Mouse (Mus musculus) midbrain, embryonic 12.5 days (tissue): ENCODE measurements around the gene Heg1. TPM values are rescaled to one million over a fixed set of nuclear protein-coding genes. Genes with fewer than 3 reads are reported as not detected.
A peak's percentile ranks its signal among the peaks of the same experiment; 100 is the strongest.

Experiments used
- ATAC-seq: fragments of 200-750 bp; cut with Nextera tagmentation; 2 replicates; pipeline ENCODE4 v1.8.0; 2017; ENCODE audit warnings: low read depth, moderate TSS enrichment, moderate library complexity; ENCODE audit not compliant: low FRiP score
- H3K27ac ChIP-seq: fragments of 300-500 bp; sonication (generic); replicated peaks from 2 replicates; pipeline ENCODE4 v1.5.1; 2016; ENCODE audit warnings: mild to moderate bottlenecking
- H3K27me3 ChIP-seq: fragments of 300-500 bp; sonication (generic); 2 replicates; pipeline ENCODE4 v1.6.1; 2016; ENCODE audit warnings: mild to moderate bottlenecking
- H3K36me3 ChIP-seq: fragments of 300-500 bp; sonication (generic); 2 replicates; pipeline ENCODE4 v1.6.1; 2016
- H3K4me1 ChIP-seq: fragments of 300-500 bp; sonication (generic); 2 replicates; pipeline ENCODE4 v1.6.1; 2016
- H3K4me2 ChIP-seq: fragments of 300-500 bp; sonication (generic); replicated peaks from 2 replicates; pipeline ENCODE4 v1.6.1; 2016; ENCODE audit warnings: mild to moderate bottlenecking, moderate library complexity
- H3K4me3 ChIP-seq: fragments of 300-500 bp; sonication (generic); 2 replicates; pipeline ENCODE4 v1.5.1; 2016; ENCODE audit warnings: mild to moderate bottlenecking
- H3K9ac ChIP-seq: fragments of 300-500 bp; sonication (generic); replicated peaks from 2 replicates; pipeline ENCODE4 v1.6.1; 2016; ENCODE audit warnings: mild to moderate bottlenecking, moderate library complexity
- H3K9me3 ChIP-seq: fragments of 300-500 bp; sonication (generic); 2 replicates; pipeline ENCODE4 v1.6.1; 2016; ENCODE audit warnings: mild to moderate bottlenecking
- whole genome bisulfite sequencing: fragments of 180-500 bp; shearing (Covaris S2); methylation state at CpG from one replicate; pipeline ENCODE4 v1.1.7; 2016; 5-methylcytosine and 5-hydroxymethylcytosine counted together
- polyA plus RNA-seq: library from polyadenylated mRNA; unstranded; fragments of >200 nt; fragmentation: Nextera tagmentation; extraction: Ambion mirVana; gene quantifications from 2 replicates; pipeline ENCODE4 v1.2.1, GENCODE M21; 2016

The Heg1 gene
- polyA plus RNA-seq, 1 experiment from 2014 or later, result 34.1 TPM

DNA sequence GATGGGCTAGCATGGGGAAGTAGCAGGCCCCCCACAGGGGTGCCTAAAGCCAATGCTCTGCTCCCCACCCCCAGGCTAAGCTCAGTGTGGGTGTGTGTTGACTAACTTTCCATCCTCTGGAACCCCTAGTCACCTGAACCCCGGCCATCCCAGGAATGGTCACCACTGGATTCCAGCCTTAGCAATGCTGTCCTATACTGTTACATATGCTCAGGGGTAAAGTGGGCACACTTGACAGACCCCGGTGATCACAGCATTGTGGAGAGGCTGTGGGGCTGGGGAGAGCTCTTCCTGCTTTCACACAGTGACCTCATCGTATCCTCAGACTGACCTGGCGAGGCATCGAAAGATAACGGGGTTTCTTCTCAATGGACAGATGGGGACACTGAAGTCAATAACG, 3.9 kb upstream of the Heg1 start:
- H3K9ac ChIP-seq, result no peak overlapping the region
- H3K4me3 ChIP-seq, result no peak overlapping the region
- no peaks in the 10 kb centered on the region for H3K9me3 ChIP-seq
- H3K4me2 ChIP-seq, result no peak overlapping the region
- H3K27ac ChIP-seq, result no peak overlapping the region
- no peaks in the 10 kb centered on the region for H3K27me3 ChIP-seq
- 86% methylated on average over 7 of the region's 7 CpGs for WGBS
- H3K4me1 ChIP-seq, result peaks cover 30% of the 10 kb centered on the region
- H3K36me3 ChIP-seq, result no peaks in the 10 kb centered on the region
- no peak for ATAC-seq

DNA sequence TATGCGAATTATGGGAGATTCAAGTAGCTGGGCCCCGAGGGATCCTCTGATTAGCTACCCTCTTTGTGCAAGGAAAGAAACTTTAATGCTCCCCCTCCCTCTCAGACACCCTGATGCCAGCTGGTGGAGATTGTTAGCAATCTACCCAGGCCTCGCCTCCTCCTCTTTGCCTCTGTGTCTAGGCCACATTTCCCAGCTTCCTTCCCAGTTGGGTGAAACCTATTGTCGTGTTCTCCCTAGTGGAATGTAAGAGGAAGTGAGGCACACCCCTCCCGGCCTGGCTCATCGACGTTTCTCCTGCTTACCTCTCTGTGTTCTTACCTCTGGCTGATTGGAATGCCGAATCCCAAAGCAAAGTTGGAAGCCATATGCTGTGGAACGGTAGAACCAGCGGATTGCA, 3.4 kb upstream of the Heg1 start:
- no peak overlapping the region for H3K4me2 ChIP-seq
- H3K27me3 ChIP-seq, result no peaks in the 10 kb centered on the region
- WGBS, result 65% methylated on average over 10 of the region's 10 CpGs
- H3K9ac ChIP-seq, result no peak overlapping the region
- H3K9me3 ChIP-seq, result no peaks in the 10 kb centered on the region
- H3K4me1 ChIP-seq, result peaks cover 35% of the 10 kb centered on the region
- H3K4me3 ChIP-seq, result no peak overlapping the region
- no peaks in the 10 kb centered on the region for H3K36me3 ChIP-seq
- H3K27ac ChIP-seq, result no peak overlapping the region
- ATAC-seq, result no peak

DNA sequence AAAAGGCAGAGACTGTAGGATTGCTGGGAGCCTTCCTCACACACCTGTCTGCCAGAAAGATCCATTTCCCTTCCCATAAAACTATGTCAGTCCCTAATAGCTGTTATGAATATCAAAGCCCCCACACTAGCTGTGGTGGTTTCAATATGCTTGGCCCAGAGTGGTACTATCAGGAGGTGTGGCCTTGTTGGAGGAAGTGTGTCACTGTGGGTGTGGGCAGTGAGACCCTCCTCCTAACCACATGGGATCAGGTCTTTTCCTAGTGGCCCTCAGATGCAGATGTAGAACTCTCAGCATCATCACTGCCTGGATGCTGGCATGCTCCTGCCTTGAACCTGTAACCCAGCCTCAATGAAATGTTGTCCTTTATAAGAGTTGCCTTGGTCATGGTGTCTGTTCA, 2.5 kb upstream of the Heg1 start:
- no peak overlapping the region for H3K4me2 ChIP-seq
- no peaks in the 10 kb centered on the region for H3K27me3 ChIP-seq
- H3K9me3 ChIP-seq, result no peaks in the 10 kb centered on the region
- H3K4me1 ChIP-seq, result peaks cover 40% of the 10 kb centered on the region
- ATAC-seq, result no peak
- no peak overlapping the region for H3K27ac ChIP-seq
- no peaks in the 10 kb centered on the region for H3K36me3 ChIP-seq
- H3K9ac ChIP-seq, result no peak overlapping the region
- H3K4me3 ChIP-seq, result no peak overlapping the region

DNA sequence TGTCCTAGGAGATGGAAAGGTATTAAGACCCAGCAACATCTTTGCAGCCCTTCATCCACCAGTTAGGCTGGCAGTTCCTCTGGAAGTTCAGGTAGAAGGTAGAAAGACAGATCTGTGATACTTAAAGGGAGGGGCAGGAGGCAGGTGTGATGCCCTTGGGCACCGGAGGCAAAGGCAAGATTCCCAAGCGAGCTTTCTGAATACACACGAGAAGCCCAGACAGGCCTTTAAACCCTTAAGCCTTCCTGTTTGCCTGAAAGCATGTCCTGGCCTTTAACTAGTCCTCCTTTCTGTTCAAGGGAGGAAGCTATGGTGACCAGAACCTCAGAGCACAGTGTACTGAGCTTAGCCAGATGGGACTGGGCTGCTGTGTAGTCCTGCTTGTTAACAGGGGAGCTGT, 1.5 kb upstream of the Heg1 start:
- Histone ChIP-seq H3K9ac (no peak overlapping the region), H3K36me3 (no peaks in the 10 kb centered on the region), H3K9me3 (no peaks in the 10 kb centered on the region), H3K27me3 (no peaks in the 10 kb centered on the region), H3K27ac (peak overlapping the region; percentile 39; the same call in 1 of the 2 replicates), H3K4me1 (peaks cover 48% of the 10 kb centered on the region), H3K4me2 (no peak overlapping the region), H3K4me3 (no peak overlapping the region)
- no peak for ATAC-seq
- 66% methylated on average over 3 of the region's 3 CpGs for WGBS

DNA sequence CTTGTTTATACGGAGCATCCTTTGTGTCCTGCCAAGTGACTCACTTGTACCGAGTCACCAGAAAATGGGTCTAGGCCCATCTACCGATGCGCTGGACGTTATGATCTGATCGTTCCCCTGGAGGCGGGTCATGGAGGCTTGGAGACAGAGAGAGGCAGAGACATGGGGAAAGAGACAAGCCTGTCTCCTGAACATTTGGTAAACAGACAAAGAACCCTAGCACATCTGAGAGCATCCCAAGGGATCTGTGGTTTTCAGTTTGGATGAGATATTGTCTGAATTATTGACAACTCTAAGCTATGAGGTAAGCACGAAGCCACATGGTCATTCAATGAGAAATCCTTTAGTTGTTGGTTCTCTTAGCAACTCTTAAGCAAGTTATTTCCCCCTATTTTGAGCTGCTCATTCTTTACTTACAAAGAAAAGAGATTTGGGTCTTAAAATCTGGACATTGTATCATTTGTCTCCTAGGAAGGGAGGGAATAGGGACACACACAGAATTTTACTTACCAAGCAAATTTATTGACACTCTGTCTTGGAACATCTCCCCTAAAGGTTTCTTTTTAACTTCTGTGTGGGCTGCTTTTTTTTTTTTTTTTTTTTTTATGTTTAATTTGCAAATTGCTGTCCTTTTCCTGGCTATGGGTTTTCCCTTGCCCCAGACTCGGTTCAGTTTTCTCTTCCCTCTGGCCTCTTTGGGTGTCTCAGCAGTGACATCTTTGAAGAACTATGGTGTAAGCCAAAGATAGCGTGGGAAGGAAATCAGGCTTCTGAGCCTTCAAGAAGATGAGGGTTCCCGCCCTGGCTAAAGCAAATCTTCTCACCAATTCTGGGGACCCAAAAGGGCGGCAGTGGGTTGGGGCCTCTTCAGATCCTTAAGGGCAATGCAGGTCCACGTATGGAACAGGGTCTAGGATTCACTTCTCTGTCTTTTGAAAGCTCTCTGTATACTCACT, 686 bp upstream of the Heg1 start:
- 58% methylated on average over 13 of the region's 13 CpGs for WGBS
- H3K9ac ChIP-seq, result peak overlapping the region; percentile 96
- H3K27ac ChIP-seq, result peak overlapping the region; percentile 85
- peak; percentile 40; the same call in 1 of the 2 replicates for ATAC-seq
- H3K4me2 ChIP-seq, result peak overlapping the region; percentile 79
- peaks cover 55% of the 10 kb centered on the region for H3K4me1 ChIP-seq
- no peaks in the 10 kb centered on the region for H3K27me3 ChIP-seq
- peak overlapping the region; percentile 88 for H3K4me3 ChIP-seq
- H3K36me3 ChIP-seq, result no peaks in the 10 kb centered on the region
- H3K9me3 ChIP-seq, result no peaks in the 10 kb centered on the region

DNA sequence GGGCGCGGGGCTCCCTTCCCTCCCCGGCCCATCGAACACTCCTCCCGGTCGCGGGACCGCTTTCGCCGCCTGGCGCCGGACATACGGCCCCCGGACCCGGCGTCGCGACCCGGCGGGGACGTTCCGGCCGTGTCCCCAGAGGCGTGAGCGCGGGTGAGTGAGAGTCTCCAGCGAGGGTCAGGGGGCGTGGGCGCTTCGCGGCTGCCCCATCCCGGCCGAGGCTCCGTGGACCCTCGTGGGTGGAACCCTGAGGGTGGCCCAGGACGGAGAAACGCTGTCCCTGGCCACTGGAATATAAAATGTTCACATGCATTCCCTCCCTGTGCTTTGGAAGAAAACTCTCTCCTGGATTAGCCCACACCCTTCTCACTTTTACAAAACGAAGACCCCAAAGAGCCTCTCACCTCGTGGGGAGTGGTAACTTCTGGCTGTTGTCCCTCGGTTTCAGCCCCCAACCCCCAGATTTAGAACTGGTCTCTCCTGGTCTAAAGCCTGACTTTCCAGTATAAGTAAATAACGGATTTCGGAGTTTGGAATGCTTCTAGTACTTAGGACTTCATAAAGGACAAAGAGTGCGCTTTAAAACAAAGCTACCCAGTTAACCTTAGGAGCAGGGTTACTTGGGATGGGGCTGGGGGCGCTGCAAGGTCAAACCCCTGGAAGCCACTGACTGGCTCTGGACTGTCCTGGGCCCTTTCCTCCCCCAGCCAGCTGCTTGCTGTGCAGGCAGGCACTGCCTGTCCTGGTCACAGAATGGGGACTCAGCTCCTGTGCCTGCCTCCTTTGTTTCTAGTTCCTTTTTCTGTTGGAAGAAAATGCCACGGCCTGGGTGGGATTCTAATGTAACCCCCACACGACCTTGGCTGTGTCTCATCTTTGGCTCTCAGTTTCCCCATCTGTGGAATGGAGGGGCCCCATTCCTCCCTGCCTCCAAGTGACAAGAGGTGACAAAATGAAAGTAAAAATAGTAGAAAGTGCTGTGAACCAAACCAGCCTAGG, 832 bp downstream of the Heg1 start:
- H3K4me2 ChIP-seq, result peak overlapping the region; percentile 79
- H3K9ac ChIP-seq, result peak overlapping the region; percentile 96
- ATAC-seq, result peak; percentile 50
- peaks cover 64% of the 10 kb centered on the region for H3K4me1 ChIP-seq
- H3K9me3 ChIP-seq, result no peaks in the 10 kb centered on the region
- no peaks in the 10 kb centered on the region for H3K36me3 ChIP-seq
- under 1% methylated on average over 46 of the region's 46 CpGs for WGBS
- H3K4me3 ChIP-seq, result peak overlapping the region; percentile 88
- H3K27ac ChIP-seq, result peak overlapping the region; percentile 85
- no peaks in the 10 kb centered on the region for H3K27me3 ChIP-seq

DNA sequence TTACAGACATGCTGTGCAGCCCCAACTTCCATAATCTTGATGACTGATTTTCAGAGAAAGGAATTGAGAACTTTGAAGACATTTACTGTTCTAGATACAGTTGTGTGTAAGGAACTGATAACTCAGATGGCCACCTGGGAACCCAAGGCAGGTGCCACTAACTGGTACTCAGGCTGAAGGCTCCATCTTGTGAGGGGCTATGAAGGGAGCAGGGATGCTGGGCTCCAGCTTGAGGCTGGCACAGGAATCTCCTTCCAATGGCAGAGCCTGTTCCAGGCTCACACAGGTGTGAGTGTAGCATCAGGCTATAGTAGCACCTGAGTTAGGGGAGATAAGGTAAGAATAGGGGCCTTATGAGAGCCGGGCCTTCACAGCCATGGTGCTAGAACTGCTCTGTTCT, 1.9 kb downstream of the Heg1 start:
- Histone ChIP-seq H3K4me1 (peaks cover 65% of the 10 kb centered on the region), H3K27me3 (no peaks in the 10 kb centered on the region), H3K4me3 (peak overlapping the region; percentile 88), H3K9ac (peak overlapping the region; percentile 96), H3K36me3 (no peaks in the 10 kb centered on the region), H3K27ac (peak overlapping the region; percentile 85; the same call in 1 of the 2 replicates), H3K4me2 (peak overlapping the region; percentile 79), H3K9me3 (no peaks in the 10 kb centered on the region)
- ATAC-seq, result no peak
- 46% methylated on average over 1 of the region's 1 CpGs for WGBS

DNA sequence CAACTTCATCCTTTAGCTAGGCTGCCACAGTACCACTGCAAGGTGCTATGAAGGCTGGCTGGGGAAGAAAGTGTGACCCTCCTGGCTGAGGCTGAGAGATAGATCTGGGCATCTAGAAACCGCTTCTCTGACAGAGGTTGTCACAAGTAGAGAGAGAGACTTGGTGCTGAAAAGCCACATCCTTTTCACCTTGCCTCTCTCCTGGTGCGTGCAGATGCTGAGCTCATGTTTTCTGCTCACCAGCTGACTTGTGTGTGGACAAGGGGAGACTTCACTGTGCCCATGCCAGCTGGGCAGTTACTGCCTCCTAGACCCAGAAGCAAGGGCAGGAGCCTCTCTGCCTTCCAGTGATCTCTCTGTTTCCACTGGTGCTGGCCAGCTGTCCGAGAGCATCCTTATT, 3.6 kb downstream of the Heg1 start:
- Histone ChIP-seq H3K4me2 (peak overlapping the region; percentile 79), H3K27ac (peak overlapping the region; percentile 85; the same call in 1 of the 2 replicates), H3K9ac (peak overlapping the region; percentile 96; the same call in 1 of the 2 replicates), H3K4me1 (peaks cover 79% of the 10 kb centered on the region), H3K27me3 (no peaks in the 10 kb centered on the region), H3K36me3 (no peaks in the 10 kb centered on the region), H3K4me3 (peak overlapping the region; percentile 88), H3K9me3 (no peaks in the 10 kb centered on the region)
- 63% methylated on average over 3 of the region's 3 CpGs for WGBS
- ATAC-seq, result no peak

DNA sequence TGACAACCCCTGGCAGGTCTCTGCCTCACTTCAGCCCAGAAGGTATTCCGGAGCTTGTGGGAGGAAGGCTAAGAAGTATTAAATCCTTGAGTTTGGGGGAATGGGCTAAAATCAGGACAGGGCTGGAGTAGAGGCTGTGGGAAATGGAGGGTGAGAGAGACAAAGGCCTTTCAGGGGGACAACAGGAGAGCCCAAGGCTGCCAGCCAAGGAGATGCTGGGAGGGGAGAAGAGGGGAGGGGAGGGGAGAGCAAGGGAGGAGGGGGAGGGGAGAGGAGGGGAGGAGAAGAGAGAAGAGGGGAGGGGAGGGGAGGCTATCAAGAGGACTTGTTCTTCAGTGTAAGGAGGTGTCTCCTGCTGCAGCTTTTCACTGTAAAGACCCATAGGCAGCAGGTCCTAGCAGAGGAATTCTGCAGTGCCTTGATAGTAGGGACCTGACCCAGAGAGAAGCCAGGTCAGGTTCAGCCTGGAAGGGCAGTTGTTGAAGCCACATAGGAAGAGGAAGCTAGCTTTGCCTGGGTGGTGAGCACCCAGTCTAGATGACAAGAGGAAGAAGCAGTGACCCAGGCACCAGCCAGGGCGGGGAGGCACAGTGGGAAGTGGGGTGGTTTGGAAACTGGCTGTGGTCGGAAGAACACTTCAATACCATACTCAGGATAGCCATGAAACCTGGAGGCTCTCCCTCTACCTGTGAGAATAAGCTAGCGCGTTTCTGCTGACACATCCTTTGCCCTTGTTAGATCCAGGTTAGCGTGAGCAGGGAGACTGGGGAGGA, 7.0 kb downstream of the Heg1 start:
- peaks cover 7% of the 10 kb centered on the region; the same call in 1 of the 2 replicates for H3K36me3 ChIP-seq
- no peak for ATAC-seq
- no peaks in the 10 kb centered on the region for H3K9me3 ChIP-seq
- no peaks in the 10 kb centered on the region for H3K27me3 ChIP-seq
- H3K9ac ChIP-seq, result no peak overlapping the region
- WGBS, result 83% methylated on average over 6 of the region's 6 CpGs
- H3K4me1 ChIP-seq, result peaks cover 68% of the 10 kb centered on the region
- peak overlapping the region; percentile 58 for H3K27ac ChIP-seq
- no peak overlapping the region for H3K4me3 ChIP-seq
- no peak overlapping the region for H3K4me2 ChIP-seq

DNA sequence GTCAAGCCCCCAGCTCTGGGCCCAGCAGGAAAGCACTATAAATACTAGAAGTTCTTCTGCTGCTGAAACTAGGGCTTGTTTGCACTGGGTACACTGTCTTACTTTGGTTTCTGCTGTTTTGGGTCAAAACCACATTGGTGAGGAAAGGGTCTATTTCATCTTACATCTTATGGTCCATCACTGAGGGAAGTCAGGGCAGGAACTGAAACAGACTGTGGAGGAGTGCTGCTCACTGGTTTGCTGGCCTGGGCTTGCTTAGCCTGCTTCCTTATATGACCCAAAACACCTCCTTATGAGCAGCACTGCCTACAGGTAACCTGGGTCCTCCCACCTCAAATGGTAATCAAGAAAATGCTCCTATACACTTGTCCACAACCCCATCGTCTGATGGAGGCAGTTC, 9.4 kb downstream of the Heg1 start:
- H3K4me2 ChIP-seq, result no peak overlapping the region
- no peak overlapping the region for H3K4me3 ChIP-seq
- H3K4me1 ChIP-seq, result peaks cover 69% of the 10 kb centered on the region
- no peaks in the 10 kb centered on the region for H3K9me3 ChIP-seq
- 92% methylated on average over 1 of the region's 1 CpGs for WGBS
- no peaks in the 10 kb centered on the region for H3K27me3 ChIP-seq
- no peak for ATAC-seq
- peaks cover 7% of the 10 kb centered on the region; the same call in 1 of the 2 replicates for H3K36me3 ChIP-seq
- H3K9ac ChIP-seq, result no peak overlapping the region
- no peak overlapping the region for H3K27ac ChIP-seq

DNA sequence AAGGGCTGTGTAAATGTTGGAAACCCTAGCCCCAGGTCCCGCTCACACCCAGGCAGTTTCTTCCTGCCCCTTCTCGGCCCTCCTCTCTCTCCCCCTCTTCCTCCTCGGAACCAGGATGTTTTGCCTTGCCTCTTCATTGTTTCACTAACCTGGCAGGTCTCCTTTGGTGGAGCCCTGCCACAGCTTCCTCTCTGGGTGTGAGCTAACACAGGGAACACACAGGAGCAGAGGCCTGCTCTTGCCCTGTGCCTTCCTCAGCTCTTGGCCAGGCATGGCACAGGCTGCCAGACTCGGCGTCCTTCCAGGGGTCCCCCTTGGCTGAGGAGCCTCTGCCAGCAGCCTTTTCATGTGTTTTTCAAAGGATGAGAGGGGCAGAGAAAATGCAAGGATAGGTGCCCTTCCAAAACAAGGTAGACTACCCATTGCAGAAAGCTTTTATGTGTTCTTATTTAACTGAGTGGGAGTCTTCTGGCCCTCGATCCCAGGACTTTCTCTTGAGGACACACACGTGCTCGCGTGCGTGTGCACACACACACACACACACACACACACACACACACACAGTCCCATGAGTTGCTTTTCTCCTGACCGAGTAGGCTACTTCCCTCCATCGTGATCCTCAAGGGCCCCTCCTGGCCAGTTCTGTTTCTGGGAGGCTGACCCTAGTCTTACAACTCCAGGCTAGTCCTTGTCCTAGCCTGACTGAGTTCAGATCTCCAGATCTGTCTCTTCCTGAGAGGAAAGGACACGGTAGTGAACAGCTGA, 12.8 kb downstream of the Heg1 start:
- Histone ChIP-seq H3K4me1 (peaks cover 65% of the 10 kb centered on the region), H3K27me3 (no peaks in the 10 kb centered on the region), H3K36me3 (peaks cover 7% of the 10 kb centered on the region; the same call in 1 of the 2 replicates), H3K27ac (peak overlapping the region; percentile 67), H3K4me3 (no peak overlapping the region), H3K9ac (no peak overlapping the region), H3K4me2 (no peak overlapping the region), H3K9me3 (no peaks in the 10 kb centered on the region)
- ATAC-seq, result no peak
- 69% methylated on average over 13 of the region's 13 CpGs for WGBS
